Mouse (Mus musculus): ENCODE measurements around the gene Prrg3. TPM values are rescaled to one million over a fixed set of nuclear protein-coding genes. Genes with fewer than 3 reads are reported as not detected.
"Not testable (repeated sequence)": the region's sequence is repeated elsewhere in the genome, so short reads cannot be mapped to it uniquely, and the experiment has no call there.

Prrg3 gene
- total RNA-seq (2014; fragmentation: Nextera tagmentation) (not detected in 2 replicates), total RNA-seq (2017) (not detected in 2 replicates)

DNA sequence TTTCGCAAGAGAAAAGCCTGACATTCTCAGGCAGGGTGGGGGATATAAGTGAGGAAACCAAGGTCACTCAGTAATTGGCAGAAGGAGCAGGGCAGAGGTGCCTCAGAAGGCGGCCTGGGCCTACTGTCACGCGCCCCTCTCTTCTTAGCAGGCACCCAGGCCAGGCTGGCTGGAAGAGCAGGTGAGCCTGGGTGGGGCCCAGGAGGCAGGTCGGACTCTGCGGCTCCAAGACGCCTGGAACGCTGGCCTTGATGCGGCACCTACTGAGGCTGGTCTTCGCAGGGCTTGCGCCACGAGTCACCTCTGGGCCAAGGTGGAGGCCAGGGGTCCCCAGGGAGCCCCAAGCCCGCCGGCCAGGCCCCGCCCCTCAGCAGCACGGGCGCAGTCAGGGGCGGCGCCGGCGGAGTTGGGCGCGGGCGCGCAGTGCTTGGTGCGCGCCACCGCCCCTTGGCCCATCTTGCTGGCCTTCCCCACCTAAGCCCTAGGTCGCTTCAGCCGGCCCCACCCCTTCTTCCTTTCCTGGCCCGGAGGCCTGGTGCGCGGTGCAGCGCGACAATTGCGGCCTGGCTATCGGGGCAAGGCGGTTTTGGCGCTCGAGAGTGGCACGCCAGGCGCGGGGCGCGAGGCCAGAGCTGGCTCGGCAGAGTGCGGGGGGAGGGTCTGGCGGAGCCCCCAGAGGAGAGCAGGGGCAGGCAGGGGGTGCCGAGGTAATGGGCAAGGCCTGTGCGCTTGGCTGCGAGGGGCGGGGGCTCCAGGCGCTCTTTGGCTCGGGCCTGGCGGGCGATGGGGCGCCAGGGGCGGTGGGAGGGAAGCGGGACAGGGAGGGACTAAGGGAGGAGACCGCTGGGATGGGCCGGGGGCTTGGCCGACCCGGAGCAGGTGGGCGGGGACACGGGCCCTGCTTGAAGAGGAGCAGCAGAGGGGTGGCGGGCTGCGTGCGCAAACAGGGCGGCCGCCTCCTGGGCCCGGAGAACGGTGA, at the start of gene Prrg3:
Gene Prrg3, plus strand, starts transcription at position 552 of the 979 bp plus-strand sequence.
- no peak for ATAC-seq (replicated peaks; ENCODE audit: low FRiP score, low TSS enrichment, poor library complexity, severe bottlenecking)

DNA sequence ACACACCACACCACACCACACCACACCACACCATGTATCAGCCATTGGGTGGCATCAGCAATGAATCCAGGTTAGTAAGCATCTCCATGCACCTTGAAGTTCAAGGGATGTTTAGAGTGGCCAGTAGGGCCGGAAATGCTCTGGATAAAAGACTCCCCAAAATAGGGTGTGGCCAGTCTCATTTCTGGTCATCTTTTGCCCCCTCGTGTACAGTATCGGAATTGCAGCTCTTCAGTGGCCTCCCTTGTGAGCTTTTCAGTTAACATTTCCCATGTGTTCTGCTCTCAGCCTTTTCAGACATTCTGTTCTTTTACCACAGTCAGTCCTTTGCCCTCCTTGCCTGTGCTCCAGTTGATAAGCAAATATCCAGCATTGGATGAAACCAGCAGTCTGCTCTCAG, 15.8 kb upstream of the Prrg3 start:
- no peak; the same call in 1 of the 2 replicates for ATAC-seq (replicated peaks; ENCODE audit: low FRiP score, low TSS enrichment, poor library complexity, severe bottlenecking)

DNA sequence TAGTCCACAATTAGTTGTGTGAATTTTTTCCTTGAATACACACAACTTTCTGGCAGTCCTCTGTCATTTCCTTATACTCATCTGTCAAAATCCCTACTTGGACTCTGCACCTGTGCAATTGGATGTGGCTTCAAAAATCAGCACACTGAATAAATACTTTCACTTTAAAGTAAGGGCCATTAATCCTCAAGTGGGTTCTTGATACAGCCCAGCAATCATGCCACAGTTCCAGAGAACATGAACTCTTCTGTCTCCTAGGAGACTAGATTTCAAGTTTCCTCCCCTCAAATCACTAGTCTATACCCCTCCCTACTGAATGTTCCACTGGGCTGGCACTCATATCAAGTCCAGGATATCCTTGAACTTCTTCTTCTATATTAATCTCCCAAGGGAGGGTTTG, 4.1 kb upstream of the Prrg3 start:
- no peak for ATAC-seq (replicated peaks; ENCODE audit: low FRiP score, low TSS enrichment, poor library complexity, severe bottlenecking)

DNA sequence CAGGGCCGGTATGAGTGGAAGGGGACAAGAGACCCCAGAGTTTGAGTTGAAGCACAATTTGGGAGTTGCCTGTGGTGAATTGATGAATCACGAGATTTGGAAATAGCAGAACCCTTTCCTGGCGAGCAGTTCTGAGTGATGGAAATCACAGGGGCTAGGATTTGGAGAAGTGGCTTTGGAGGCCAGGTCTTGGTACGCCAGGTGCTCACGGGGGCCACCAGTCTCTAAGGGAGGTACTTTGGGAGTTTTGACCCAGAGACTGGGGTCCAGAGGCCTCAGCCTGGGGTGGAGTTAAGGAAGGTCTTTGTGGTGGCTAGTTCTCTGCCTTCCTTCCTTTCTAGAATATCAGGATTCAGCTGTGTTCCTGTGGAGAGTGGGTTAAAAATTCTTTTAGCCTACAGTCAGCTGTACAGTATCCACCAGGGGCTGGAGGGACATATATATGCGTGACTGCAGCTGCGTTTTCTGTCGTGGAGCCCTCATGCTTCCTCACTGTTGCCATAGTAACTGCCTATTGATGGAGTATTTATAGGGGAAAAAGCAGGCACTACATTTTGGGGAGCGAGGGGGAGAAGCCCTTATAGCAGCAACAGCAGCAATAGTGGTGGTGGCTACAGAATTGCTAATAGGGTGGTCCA, 970 bp downstream of the Prrg3 start:
- ATAC-seq (replicated peaks; ENCODE audit: low FRiP score, low TSS enrichment, poor library complexity, severe bottlenecking) = no peak

DNA sequence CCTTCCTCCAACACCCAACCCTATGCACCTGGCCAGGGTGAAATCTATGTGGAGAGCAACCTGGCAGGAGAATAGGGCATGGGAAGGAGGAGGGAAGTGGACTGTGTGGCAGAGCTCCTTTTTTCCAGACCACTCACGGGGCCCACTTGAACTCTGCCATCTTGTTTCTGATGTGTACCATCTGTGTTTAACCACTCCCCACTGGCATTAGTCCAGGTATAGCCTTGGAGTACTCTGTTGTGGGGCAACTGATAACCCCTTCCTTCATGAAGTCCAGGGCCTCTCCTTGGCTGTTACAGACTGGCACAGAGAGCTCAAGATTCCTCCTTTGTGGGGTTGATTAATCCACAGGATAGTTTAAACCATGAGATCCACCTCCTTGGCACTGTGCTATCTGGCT, 5.8 kb downstream of the Prrg3 start:
- no peak for ATAC-seq (replicated peaks; ENCODE audit: low FRiP score, low TSS enrichment, poor library complexity, severe bottlenecking)

DNA sequence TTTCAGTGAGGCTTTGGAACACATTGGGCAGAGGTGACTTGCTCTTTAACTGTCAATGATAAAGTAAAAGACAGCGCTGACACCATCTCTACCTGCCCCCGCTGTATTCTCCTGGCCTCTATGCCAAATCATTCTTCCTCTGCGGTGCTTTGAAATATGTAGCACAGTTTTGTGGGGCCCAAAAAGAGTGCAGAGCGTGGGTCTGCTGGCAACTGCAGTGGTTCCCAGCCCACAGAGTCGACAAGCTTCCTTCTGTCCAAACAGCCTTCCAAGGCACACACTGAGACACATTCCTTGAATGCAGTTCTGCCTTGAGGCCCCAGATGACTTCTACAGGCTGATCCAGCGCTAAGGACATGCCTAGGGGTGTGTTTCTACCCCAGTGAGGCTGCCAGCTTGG, 6.4 kb downstream of the Prrg3 start:
- ATAC-seq (replicated peaks; ENCODE audit: low FRiP score, low TSS enrichment, poor library complexity, severe bottlenecking) = no peak

DNA sequence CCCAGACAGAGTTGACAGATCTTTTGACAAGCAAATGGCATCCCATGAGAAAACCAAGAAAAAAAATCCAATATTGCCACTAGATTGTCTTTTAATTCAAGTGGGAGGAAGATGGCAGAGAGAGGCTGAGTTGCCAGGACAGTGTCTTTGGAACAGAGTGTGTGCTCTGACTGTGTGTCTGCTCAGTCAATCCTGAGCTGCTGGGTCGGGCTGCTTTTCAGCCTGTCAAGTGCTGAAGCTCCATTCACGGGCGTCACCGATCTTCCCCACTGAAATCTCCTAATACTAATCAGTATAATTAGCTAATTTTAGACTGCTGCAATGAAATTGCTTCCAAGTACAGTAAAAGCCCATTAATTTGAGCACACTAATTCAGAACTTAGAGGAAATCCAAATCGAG, 8.9 kb downstream of the Prrg3 start:
- no peak for ATAC-seq (replicated peaks; ENCODE audit: low FRiP score, low TSS enrichment, poor library complexity, severe bottlenecking)

DNA sequence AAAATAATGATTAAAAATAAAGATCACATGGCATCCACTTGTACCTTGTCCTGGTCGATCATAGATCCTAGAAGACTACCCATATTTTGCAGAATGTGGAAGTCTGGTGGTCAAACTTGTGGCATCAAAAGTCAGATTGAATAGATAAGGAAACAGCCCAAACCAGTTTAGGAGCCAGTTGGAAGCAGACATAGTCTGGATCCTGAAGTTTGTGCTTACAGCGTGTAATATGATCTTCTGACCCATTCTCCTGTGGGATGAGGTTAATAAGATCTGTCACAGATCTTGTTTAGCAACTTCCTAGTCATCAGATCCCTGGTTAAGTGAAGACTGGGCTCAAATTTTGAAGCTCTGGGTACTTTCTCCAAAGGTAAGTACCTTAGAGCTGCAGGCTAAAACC, 10.3 kb downstream of the Prrg3 start, which contains the start of gene Fate1:
Gene Fate1, plus strand, starts transcription at position 301 of the 400 bp plus-strand sequence.
- ATAC-seq (replicated peaks; ENCODE audit: low FRiP score, low TSS enrichment, poor library complexity, severe bottlenecking) = no peak

DNA sequence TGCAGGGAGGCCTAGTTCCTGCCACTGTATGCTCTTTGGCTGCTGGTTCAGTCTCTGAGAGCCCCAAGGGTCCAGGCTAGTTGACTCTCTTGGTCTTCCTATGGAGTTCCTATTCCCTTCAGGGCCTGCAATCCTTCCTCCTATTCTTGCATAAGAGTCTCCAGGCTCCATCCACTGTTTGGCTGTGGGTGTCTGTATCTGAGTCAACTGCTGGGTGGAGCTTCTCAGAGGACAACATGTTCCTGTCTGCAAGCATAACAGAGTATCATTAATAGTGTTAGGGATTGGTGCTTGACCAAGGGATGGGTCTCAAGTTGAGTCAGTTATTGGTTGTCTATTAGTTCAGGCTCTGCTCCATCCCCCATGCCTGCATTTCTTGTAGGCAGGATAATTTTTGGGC, 15.3 kb downstream of the Prrg3 start:
- not testable (repeated sequence) for ATAC-seq (replicated peaks; ENCODE audit: low FRiP score, low TSS enrichment, poor library complexity, severe bottlenecking)

DNA sequence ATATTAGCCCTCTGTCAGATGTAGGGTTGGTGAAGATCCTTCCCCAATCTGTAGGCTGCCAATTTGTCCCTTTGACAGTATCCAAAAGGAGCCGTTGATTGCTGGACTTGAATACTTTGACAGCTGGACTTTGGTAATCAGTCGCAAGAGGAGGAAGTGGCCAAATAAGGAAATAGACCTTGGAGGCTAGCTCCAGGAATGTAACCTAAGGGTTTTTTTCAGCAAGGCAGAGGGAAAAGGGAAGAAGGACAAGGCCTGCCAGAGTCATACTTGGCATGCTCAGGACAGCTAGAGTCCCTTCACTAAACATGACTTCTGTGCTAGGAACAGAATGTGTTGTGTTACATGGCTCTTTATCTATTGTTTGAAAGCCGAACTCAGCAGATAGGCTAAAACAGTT, 18.0 kb downstream of the Prrg3 start:
- no peak for ATAC-seq (replicated peaks; ENCODE audit: low FRiP score, low TSS enrichment, poor library complexity, severe bottlenecking)

DNA sequence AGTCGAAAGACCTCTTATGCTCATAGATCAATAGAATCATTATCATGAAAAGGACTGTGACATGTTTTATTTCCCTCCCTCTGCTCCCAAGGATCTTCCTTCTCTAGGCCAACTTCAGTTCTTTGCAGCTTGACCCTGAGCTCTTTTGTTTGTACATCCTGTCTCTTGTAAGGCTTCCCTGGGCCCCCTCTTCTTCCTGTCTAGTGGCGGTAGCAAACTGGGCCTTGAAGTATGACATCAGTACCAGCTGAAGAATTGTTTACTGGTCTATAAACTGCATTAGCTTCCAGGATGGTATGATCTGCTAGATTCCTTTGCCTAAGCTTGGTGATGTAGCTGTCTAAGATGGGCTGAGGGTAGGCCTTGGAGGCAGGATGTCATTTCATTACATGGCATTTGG, 18.9 kb downstream of the Prrg3 start:
- no peak for ATAC-seq (replicated peaks; ENCODE audit: low FRiP score, low TSS enrichment, poor library complexity, severe bottlenecking)

DNA sequence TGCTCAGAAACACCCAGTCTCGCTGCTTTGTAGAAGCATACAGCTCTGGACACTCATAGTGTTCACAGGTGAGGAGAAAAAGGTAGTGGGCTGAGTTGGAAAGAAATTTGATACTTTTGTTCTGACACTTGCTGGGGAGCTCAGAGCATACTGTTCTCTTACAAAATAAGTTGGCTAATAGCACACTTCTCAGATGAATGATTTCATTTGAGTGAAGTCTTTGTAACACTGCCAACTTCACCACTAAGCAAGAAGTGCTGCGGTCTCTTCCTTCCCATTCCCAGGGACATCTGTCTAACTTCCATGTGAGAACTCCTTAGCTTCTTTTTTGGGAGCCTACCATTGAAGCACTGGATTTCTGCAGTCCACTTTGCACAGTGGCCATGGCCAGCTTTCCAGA, 20.8 kb downstream of the Prrg3 start:
- ATAC-seq (replicated peaks; ENCODE audit: low FRiP score, low TSS enrichment, poor library complexity, severe bottlenecking) = no peak

DNA sequence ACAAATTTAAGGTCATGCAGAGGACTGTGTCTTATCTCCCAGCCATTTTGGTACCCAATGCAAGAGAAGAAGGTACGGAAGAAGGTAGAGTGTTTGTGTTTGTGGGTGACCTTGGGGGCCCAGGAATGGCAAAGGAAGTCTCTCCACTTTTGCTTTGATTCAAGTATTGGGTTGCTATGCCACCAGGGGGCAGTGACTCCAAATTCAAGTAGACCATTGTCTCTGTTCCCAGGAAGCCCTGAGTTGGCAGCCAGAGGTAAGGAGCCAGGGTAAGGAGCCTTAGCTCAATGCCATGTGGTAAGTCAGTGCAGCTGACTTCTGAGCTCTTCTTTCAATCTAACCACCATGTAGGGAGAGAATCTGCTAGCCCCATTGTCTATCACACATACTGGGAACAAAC, 21.4 kb downstream of the Prrg3 start:
- ATAC-seq (replicated peaks; ENCODE audit: low FRiP score, low TSS enrichment, poor library complexity, severe bottlenecking) = no peak

DNA sequence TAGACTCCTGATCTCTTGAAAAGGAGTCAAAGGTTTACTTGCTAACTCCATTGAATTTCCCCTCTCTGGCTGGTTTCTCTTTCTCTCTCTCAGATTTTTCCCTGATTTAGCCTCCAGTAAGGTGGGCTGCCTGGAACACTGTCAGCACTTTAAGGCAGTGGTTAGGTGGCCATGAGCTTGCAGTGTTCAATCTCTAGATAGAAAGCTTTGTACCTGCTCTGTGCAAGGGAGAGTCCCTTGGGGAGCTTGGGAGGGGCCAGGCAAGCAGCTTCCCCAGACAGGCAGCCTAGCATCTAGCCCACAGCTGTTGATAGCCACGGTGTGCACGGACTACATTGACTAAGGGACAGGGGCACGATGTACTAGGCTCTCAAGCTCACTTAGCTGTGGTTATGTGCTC, 29.1 kb downstream of the Prrg3 start, which contains the start of gene Cnga2:
Gene Cnga2, plus strand, starts transcription at position 301 of the 400 bp plus-strand sequence.
- no peak for ATAC-seq (replicated peaks; ENCODE audit: low FRiP score, low TSS enrichment, poor library complexity, severe bottlenecking)

DNA sequence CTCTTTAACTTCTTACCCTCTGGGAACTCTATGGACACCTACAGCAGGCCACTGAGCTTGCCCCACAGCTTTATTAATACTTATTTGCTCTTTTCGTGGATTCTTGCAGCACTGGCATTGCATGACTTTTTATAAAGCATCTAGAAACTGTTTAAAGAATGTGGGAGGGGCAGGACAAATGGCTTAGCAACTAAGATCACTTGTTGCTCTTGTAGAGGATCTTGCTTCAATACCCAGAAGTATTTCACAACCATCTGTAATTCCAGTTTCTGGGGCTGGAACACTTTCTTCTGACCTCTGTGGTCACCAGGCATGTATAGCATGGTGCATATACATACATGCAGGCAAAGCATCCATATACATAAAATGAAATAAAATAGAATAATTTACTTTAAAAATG, 33.5 kb downstream of the Prrg3 start:
- no peak for ATAC-seq (replicated peaks; ENCODE audit: low FRiP score, low TSS enrichment, poor library complexity, severe bottlenecking)

DNA sequence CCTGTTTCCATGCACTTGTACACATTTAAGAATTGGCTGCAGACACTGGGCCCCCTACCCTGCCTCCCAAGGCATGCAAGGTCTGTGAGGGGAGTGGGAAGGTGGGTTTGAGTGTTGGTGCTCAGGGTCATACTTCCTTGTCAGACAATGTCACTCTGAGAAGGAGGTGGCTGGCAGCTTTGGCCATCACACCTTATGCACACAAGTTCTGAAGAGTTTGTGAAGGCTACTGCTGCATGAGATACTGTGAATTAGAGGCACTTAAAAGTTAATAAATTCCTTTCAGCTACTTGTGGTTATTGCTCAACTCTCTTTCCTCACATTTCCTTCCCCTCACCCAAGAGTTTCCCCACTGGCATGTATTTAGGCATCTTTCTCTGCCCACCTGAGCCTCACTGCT, 47.5 kb downstream of the Prrg3 start:
- no peak for ATAC-seq (replicated peaks; ENCODE audit: low FRiP score, low TSS enrichment, poor library complexity, severe bottlenecking)

DNA sequence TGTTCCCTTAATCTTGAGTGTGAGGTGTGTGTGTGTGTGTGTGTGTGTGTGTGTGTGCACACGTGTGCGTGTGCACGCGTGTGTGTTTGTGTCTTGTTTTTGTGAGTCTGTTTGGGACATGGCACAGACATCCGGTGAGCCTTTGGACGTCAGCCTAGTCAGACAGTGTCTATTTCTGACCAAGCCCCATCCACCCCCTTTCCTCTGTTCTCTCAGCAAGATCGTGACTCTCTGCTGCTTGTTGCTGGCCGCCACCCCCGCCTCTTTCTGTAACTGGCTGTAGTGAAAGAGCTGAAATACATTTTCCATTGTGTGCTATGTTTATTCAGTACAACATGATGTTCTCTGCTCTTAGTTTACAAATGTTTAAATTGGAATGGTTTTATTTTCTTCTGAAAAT, 49.8 kb downstream of the Prrg3 start:
- ATAC-seq (replicated peaks; ENCODE audit: low FRiP score, low TSS enrichment, poor library complexity, severe bottlenecking) = no peak

DNA sequence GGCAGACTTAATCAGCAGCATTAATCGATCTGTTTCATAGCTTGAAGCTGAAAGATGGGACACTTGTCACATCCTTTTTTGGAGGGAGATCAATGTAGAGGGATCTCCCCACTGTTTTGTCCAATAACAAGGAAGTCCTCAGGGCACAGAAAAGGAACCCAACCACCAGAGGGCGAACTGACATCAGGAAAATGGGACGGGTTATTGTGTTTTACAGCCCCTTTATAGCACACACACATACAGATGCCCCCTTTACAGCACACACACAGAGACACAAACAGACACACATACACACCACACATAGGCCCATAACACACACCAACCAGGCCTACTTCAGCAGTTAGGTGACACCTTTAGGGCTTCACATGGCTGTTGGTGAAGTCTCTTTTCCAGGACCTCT, 50.4 kb downstream of the Prrg3 start:
- no peak for ATAC-seq (replicated peaks; ENCODE audit: low FRiP score, low TSS enrichment, poor library complexity, severe bottlenecking)

DNA sequence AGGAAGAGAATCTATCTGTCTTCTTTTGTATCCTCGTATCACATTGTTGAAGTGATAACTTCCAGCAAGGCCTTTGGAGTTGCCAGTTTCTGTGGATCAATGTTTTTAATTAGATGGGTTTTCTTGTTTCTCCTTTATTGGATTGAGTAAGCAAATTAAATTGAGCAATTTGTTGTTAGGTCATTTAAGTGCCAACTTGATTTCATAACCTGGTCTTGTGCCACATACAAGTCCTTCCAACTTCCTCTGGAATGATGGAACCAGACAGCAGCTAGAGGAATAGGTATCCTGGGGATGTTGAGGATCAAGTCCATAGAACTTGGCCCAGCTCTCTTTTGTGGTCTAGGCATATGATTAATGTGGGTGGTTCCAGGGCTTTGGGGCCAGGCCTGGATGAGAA, 59.8 kb downstream of the Prrg3 start:
- no peak for ATAC-seq (replicated peaks; ENCODE audit: low FRiP score, low TSS enrichment, poor library complexity, severe bottlenecking)
